Mouse (Mus musculus) kidney, embryonic 14.5 days (tissue): ENCODE results near the gene Abcb9. TPM values are rescaled to one million over a fixed set of nuclear protein-coding genes. Genes with fewer than 3 reads are reported as not detected.

Experiments used
- ATAC-seq: fragments of 200-750 bp; cut with Nextera tagmentation; 2 replicates; pipeline ENCODE4 v1.8.0; 2017; ENCODE audit warnings: moderate number of reproducible peaks, mild to moderate bottlenecking, moderate TSS enrichment, moderate library complexity; ENCODE audit not compliant: low FRiP score, low TSS enrichment
- H3K27ac ChIP-seq: fragments of 300-500 bp; sonication (generic); 2 replicates; pipeline ENCODE4 v1.5.1; 2014; ENCODE audit warnings: low read depth, mild to moderate bottlenecking, low read length, moderate library complexity, mixed read lengths
- H3K27me3 ChIP-seq: fragments of 300-500 bp; sonication (generic); 2 replicates; pipeline ENCODE4 v1.6.1; 2014; ENCODE audit warnings: mild to moderate bottlenecking, low read length; ENCODE audit not compliant: control insufficient read depth, insufficient read depth
- H3K36me3 ChIP-seq: fragments of 300-500 bp; sonication (generic); 2 replicates; pipeline ENCODE4 v1.6.1; 2014; ENCODE audit warnings: low read length, mixed read lengths; ENCODE audit not compliant: control insufficient read depth, insufficient read depth
- H3K4me1 ChIP-seq: fragments of 300-500 bp; sonication (generic); 2 replicates; pipeline ENCODE4 v1.6.1; 2014; ENCODE audit warnings: low read length, mixed read lengths; ENCODE audit not compliant: control insufficient read depth, insufficient read depth
- H3K4me2 ChIP-seq: fragments of 300-500 bp; sonication (generic); replicated peaks from 2 replicates; pipeline ENCODE4 v1.6.1; 2014; ENCODE audit warnings: low read depth, mild to moderate bottlenecking, low read length
- H3K4me3 ChIP-seq: fragments of 300-500 bp; sonication (generic); 2 replicates; pipeline ENCODE4 v1.5.1; 2014; ENCODE audit warnings: mild to moderate bottlenecking, low read length
- H3K9ac ChIP-seq: fragments of 300-500 bp; sonication (generic); 2 replicates; pipeline ENCODE4 v1.6.1; 2014; ENCODE audit warnings: low read depth, mild to moderate bottlenecking, low read length, moderate library complexity
- H3K9me3 ChIP-seq: fragments of 300-500 bp; sonication (generic); 2 replicates; pipeline ENCODE4 v1.6.1; 2016; ENCODE audit warnings: low read length; ENCODE audit not compliant: control insufficient read depth
- WGBS: fragments of 180-500 bp; shearing (Covaris S2); extraction: QIAGEN DNeasy Blood & Tissue Kit; methylation state at CpG from one replicate; pipeline ENCODE4 v1.1.7; 2014; 5-methylcytosine and 5-hydroxymethylcytosine counted together
- polyA plus RNA-seq: library from polyadenylated mRNA; unstranded; fragments of >200 nt; fragmentation: Nextera tagmentation; extraction: Ambion mirVana; gene quantifications from 2 replicates; pipeline ENCODE4 v1.2.1, GENCODE M21; 2014

Gene Abcb9
- polyA plus RNA-seq, 1 experiment from 2014 or later, result 0.97 TPM

- no peak overlapping the region for H3K9ac ChIP-seq
- H3K4me2 ChIP-seq, result no peak overlapping the region
- WGBS, result 70% methylated on average over 3 of the region's 3 CpGs
- no peaks in the 10 kb centered on the region for H3K36me3 ChIP-seq
- H3K4me1 ChIP-seq, result no peaks in the 10 kb centered on the region
- no peak overlapping the region for H3K4me3 ChIP-seq
- H3K27ac ChIP-seq, result no peak overlapping the region
- no peak for ATAC-seq
- H3K9me3 ChIP-seq, result no peaks in the 10 kb centered on the region
- H3K27me3 ChIP-seq, result no peaks in the 10 kb centered on the region
Measured at GRCm38 (mm10) chr5:124085513-124085912, 10.1 kb downstream of the Abcb9 start.

DNA sequence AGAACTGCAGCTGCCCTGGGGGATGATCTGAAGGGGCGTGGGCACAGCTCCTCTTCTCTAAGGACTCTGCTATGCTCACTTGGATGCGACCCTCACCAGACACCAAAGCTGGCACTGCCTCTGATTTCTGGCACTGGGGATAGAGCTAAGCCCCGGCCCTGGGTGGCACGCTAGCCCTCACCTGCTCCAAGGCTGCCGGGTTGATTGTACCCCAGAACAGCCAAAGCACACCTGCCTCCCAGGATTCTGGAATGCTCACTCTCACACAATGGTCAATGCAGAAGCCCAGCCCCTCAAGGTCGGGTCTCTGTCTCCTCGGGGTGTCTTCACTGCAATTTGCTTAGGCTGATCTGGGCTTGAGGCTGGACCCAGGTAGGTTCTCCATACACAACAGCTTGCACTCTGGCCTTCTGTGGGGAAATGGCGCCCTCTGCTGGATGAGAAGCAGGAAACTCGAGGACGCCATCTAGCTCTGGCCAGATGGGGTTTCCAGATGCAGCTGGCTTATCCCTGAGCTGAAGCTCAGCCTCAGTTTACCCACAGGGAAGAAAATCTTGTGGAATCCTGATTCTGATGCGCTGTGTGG is 10.9 kb downstream of the Abcb9 start:
- Histone ChIP-seq H3K9ac (no peak overlapping the region), H3K4me2 (no peak overlapping the region), H3K4me3 (no peak overlapping the region), H3K27ac (no peak overlapping the region), H3K36me3 (no peaks in the 10 kb centered on the region), H3K27me3 (no peaks in the 10 kb centered on the region), H3K4me1 (no peaks in the 10 kb centered on the region), H3K9me3 (no peaks in the 10 kb centered on the region)
- ATAC-seq, result peak; percentile 65
- WGBS, result 42% methylated on average over 11 of the region's 11 CpGs

- no peaks in the 10 kb centered on the region for H3K9me3 ChIP-seq
- no peaks in the 10 kb centered on the region for H3K36me3 ChIP-seq
- WGBS, result 80% methylated on average over 14 of the region's 14 CpGs
- no peak overlapping the region for H3K4me2 ChIP-seq
- H3K4me3 ChIP-seq, result no peak overlapping the region
- H3K9ac ChIP-seq, result no peak overlapping the region
- no peak overlapping the region for H3K27ac ChIP-seq
- H3K27me3 ChIP-seq, result no peaks in the 10 kb centered on the region
- H3K4me1 ChIP-seq, result no peaks in the 10 kb centered on the region
- peak; percentile 1; the same call in 1 of the 2 replicates for ATAC-seq
Measured at GRCm38 (mm10) chr5:124083850-124084587, 11.6 kb downstream of the Abcb9 start.

DNA sequence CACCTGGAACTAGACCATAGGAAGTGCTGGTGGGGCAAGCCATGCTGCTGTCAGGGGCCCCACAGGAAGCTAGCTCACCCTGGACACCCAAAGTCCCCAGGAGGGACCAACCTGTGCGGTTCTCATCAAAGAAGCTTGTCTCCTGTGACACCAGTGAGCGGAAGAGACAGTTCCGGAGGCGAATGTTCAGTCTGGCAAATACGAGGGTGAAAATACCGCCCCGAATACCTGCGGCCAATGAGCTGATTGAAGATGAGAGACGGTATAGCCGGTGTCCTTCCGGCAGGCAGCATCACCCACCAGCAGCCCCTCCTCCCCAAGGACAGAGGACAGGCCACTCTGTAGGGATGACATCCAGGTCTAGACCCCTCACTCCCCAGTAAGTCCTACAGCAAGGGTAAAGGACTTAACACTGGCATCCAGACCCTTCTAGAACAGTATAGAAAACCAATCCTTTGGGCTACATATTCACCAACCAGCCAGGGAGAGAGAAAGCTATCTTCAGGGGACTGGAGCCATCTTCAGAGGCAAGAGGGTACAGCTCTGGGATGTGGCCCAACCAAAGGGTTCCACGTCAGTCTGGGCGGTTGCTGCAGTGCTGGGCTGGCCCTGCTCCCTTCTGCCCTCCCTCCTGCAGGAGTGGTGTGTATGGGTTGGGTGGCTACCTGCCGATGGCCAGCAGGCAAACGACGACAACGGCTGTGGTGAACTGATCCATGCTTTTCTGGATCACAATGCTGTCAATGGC is 12.5 kb downstream of the Abcb9 start:
- Histone ChIP-seq H3K27me3 (no peaks in the 10 kb centered on the region), H3K9ac (no peak overlapping the region), H3K36me3 (no peaks in the 10 kb centered on the region), H3K27ac (no peak overlapping the region), H3K4me2 (no peak overlapping the region), H3K4me3 (no peak overlapping the region), H3K4me1 (no peaks in the 10 kb centered on the region), H3K9me3 (no peaks in the 10 kb centered on the region)
- no peak for ATAC-seq
- 88% methylated on average over 17 of the region's 17 CpGs for WGBS

DNA sequence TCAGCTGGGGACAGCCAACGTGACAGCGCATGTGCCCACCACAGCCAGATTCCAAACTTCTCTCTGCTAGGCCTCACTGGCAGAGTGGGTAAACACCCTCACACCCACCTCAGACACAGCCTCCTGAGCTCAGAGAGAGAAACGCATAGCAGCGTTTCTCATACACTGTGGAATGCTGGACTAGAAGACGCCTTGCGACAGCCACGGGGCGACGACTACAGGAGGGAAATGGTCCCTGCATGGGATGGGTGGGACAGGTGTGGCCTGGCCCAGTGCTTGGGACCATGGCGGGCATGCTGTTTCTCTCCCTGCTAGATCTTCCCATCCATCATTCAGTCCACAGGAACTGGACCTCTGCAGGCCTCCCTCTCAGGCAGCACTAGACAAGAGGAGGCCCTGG is 13.2 kb downstream of the Abcb9 start:
- Histone ChIP-seq H3K4me2 (no peak overlapping the region), H3K4me3 (no peak overlapping the region), H3K4me1 (no peaks in the 10 kb centered on the region), H3K36me3 (no peaks in the 10 kb centered on the region), H3K9ac (no peak overlapping the region), H3K9me3 (no peaks in the 10 kb centered on the region), H3K27ac (no peak overlapping the region), H3K27me3 (no peaks in the 10 kb centered on the region)
- WGBS, result 84% methylated on average over 10 of the region's 10 CpGs
- ATAC-seq, result no peak

- no peak overlapping the region for H3K27ac ChIP-seq
- no peak overlapping the region for H3K9ac ChIP-seq
- H3K4me1 ChIP-seq, result peaks cover 17% of the 10 kb centered on the region; the same call in 1 of the 2 replicates
- H3K36me3 ChIP-seq, result no peaks in the 10 kb centered on the region
- WGBS, result 88% methylated on average over 17 of the region's 17 CpGs
- H3K4me3 ChIP-seq, result no peak overlapping the region
- no peak for ATAC-seq
- no peaks in the 10 kb centered on the region for H3K27me3 ChIP-seq
- H3K9me3 ChIP-seq, result no peaks in the 10 kb centered on the region
- no peak overlapping the region for H3K4me2 ChIP-seq
Measured at GRCm38 (mm10) chr5:124079880-124080279, 15.7 kb downstream of the Abcb9 start.

- H3K4me3 ChIP-seq, result no peak overlapping the region
- ATAC-seq, result no peak
- no peak overlapping the region for H3K27ac ChIP-seq
- no peak overlapping the region for H3K9ac ChIP-seq
- H3K27me3 ChIP-seq, result no peaks in the 10 kb centered on the region
- H3K9me3 ChIP-seq, result no peaks in the 10 kb centered on the region
- 59% methylated on average over 9 of the region's 9 CpGs for WGBS
- peaks cover 23% of the 10 kb centered on the region; the same call in 1 of the 2 replicates for H3K4me1 ChIP-seq
- no peaks in the 10 kb centered on the region for H3K36me3 ChIP-seq
- H3K4me2 ChIP-seq, result no peak overlapping the region
Measured at GRCm38 (mm10) chr5:124078794-124079416, 16.7 kb downstream of the Abcb9 start.

GRCm38 (mm10) chr5:124077856-124078460 is 17.6 kb downstream of the Abcb9 start:
- no peaks in the 10 kb centered on the region for H3K9me3 ChIP-seq
- WGBS, result 70% methylated on average over 6 of the region's 6 CpGs
- H3K27ac ChIP-seq, result no peak overlapping the region
- H3K4me3 ChIP-seq, result no peak overlapping the region
- peaks cover 29% of the 10 kb centered on the region; the same call in 1 of the 2 replicates for H3K4me1 ChIP-seq
- H3K36me3 ChIP-seq, result no peaks in the 10 kb centered on the region
- H3K9ac ChIP-seq, result no peak overlapping the region
- no peak overlapping the region for H3K4me2 ChIP-seq
- H3K27me3 ChIP-seq, result no peaks in the 10 kb centered on the region
- no peak for ATAC-seq
